Mouse (Mus musculus) ES-Bruce4 (cell line): ENCODE results near the gene Ndel1. TPM values are rescaled to one million over a fixed set of nuclear protein-coding genes. Genes with fewer than 3 reads are reported as not detected.

ENCODE experiments used
- H3K27ac ChIP-seq: 2 replicates; pipeline ENCODE4 v1.5.1; 2012; ENCODE audit warnings: low read length, inconsistent platforms; ENCODE audit not compliant: insufficient read depth
- H3K27me3 ChIP-seq: 2 replicates; pipeline ENCODE4 v1.6.1; 2012; ENCODE audit warnings: mild to moderate bottlenecking, low read length, inconsistent platforms; ENCODE audit not compliant: control insufficient read depth, poor library complexity, insufficient read depth, severe bottlenecking
- H3K36me3 ChIP-seq: 2 replicates; pipeline ENCODE4 v1.6.1; 2012; ENCODE audit warnings: inconsistent platforms, mild to moderate bottlenecking, low read length, moderate library complexity; ENCODE audit not compliant: control insufficient read depth, poor library complexity, insufficient read depth, severe bottlenecking
- H3K4me1 ChIP-seq: one replicate; pipeline ENCODE4 v1.8.1; 2011; ENCODE audit warnings: low read length; ENCODE audit not compliant: control insufficient read depth, insufficient read depth
- H3K4me3 ChIP-seq: 2 replicates; pipeline ENCODE4 v1.5.1; 2011; ENCODE audit warnings: low read depth, mild to moderate bottlenecking, low read length
- H3K9ac ChIP-seq: 2 replicates; pipeline ENCODE4 v1.6.1; 2012; ENCODE audit warnings: low read depth, mild to moderate bottlenecking, inconsistent platforms; ENCODE audit not compliant: poor library complexity, severe bottlenecking
- H3K9me3 ChIP-seq: replicated peaks from 2 replicates; pipeline ENCODE4 v1.6.1; 2012; ENCODE audit warnings: mild to moderate bottlenecking, low read length, inconsistent platforms; ENCODE audit not compliant: control insufficient read depth, poor library complexity, insufficient read depth, severe bottlenecking
- CTCF ChIP-seq: IDR thresholded peaks from one replicate; pipeline ENCODE4 v1.8.1; 2011; ENCODE audit warnings: low read depth, low read length
- EP300 ChIP-seq: IDR thresholded peaks from 2 replicates; pipeline ENCODE4 v1.6.1; 2011; ENCODE audit warnings: low read depth, low read length; ENCODE audit not compliant: insufficient read depth
- POLR2A ChIP-seq: IDR thresholded peaks from one replicate; pipeline ENCODE4 v1.8.1; 2011; ENCODE audit warnings: low read length; ENCODE audit not compliant: insufficient read depth
- polyA plus RNA-seq: library from polyadenylated mRNA; stranded (reverse); fragments of >200 nt; gene quantifications from 2 replicates; pipeline ENCODE4 v1.2.4, GENCODE M21; 2011; ENCODE audit warnings: low read depth; ENCODE audit not compliant: missing spikeins, insufficient read depth, insufficient read length

The Ndel1 gene
- polyA plus RNA-seq, 1 experiment: 71.7 TPM

GRCm38 (mm10) chr11:68862260-68862659, 9.4 kb downstream of the Ndel1 start:
- Histone ChIP-seq H3K27me3 (no peaks in the 10 kb centered on the region), H3K9me3 (no peaks in the 10 kb centered on the region), H3K36me3 (no peaks in the 10 kb centered on the region), H3K27ac (no peak overlapping the region), H3K4me3 (no peak overlapping the region), H3K9ac (no peak overlapping the region), H3K4me1 (no peaks in the 10 kb centered on the region)
- TF ChIP-seq EP300 (no peak), POLR2A (no peak), CTCF (no peak)

DNA sequence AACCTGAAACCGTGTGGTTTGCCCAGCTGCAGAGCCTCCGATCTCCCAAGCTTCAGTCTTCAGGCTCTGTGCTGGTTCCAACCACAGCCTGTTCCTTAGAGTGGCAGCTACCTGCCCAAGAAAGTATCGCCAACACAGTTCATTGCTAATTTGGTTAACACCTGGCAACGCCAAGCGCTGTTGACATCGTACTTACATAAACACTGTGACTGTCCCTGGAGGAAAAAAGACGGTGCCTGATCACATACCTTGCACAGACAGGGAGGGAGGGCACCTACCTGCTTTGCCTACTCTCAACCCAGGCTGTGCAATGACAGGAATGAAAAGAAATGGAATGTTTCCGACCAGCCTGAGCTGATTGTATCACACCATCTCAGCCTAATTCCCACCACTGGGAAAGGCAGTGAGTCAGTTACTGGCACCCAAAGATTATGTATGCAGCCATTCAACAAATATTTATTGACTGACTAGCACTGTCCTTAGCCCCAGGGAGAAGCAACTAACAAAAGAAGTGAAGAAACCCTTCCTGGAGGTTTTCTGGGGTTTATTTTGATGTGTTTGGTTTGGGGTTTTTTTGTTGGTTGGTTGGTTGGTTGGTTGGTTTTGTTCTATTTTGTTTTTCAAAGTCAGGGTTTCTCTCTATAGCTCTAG, 11.6 kb downstream of the Ndel1 start:
- H3K9me3 ChIP-seq: no peaks in the 10 kb centered on the region
- H3K27me3 ChIP-seq: no peaks in the 10 kb centered on the region
- H3K4me3 ChIP-seq: no peak overlapping the region
- H3K9ac ChIP-seq: no peak overlapping the region
- no peak overlapping the region for H3K27ac ChIP-seq
- TF ChIP-seq POLR2A (no peak), EP300 (no peak), CTCF (no peak)
- H3K4me1 ChIP-seq: no peaks in the 10 kb centered on the region
- H3K36me3 ChIP-seq: no peaks in the 10 kb centered on the region

- Histone ChIP-seq H3K27me3 (no peaks in the 10 kb centered on the region), H3K9me3 (no peaks in the 10 kb centered on the region), H3K4me3 (no peak overlapping the region), H3K4me1 (no peaks in the 10 kb centered on the region), H3K9ac (no peak overlapping the region), H3K36me3 (no peaks in the 10 kb centered on the region), H3K27ac (no peak overlapping the region)
- TF ChIP-seq EP300: no peak
Measured at GRCm38 (mm10) chr11:68857329-68857728, 14.3 kb downstream of the Ndel1 start.

DNA sequence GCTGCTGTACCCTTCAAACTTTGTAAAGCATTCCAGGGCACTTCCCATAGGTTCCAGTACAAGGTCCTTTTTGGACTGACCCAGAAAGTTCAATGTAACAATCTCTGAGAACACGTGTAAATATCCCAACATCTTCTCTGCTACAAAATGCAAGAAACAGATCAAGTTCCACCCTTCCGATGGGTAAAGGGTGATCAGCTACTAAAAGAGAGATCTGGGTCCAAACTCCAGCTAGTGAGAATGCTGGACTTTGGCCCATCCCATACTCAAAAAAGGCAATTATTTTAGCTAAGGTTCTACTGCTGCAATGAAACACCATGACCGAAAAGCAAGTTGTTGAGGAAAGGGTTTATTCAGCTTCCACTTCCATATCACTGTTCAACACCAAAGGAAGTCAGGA, 17.0 kb downstream of the Ndel1 start:
- Histone ChIP-seq H3K27ac (no peak overlapping the region), H3K27me3 (no peaks in the 10 kb centered on the region), H3K9ac (no peak overlapping the region), H3K4me3 (no peak overlapping the region), H3K9me3 (no peaks in the 10 kb centered on the region), H3K36me3 (no peaks in the 10 kb centered on the region), H3K4me1 (no peaks in the 10 kb centered on the region)
- TF ChIP-seq EP300: no peak
- TF ChIP-seq POLR2A: no peak
- TF ChIP-seq CTCF: no peak

DNA sequence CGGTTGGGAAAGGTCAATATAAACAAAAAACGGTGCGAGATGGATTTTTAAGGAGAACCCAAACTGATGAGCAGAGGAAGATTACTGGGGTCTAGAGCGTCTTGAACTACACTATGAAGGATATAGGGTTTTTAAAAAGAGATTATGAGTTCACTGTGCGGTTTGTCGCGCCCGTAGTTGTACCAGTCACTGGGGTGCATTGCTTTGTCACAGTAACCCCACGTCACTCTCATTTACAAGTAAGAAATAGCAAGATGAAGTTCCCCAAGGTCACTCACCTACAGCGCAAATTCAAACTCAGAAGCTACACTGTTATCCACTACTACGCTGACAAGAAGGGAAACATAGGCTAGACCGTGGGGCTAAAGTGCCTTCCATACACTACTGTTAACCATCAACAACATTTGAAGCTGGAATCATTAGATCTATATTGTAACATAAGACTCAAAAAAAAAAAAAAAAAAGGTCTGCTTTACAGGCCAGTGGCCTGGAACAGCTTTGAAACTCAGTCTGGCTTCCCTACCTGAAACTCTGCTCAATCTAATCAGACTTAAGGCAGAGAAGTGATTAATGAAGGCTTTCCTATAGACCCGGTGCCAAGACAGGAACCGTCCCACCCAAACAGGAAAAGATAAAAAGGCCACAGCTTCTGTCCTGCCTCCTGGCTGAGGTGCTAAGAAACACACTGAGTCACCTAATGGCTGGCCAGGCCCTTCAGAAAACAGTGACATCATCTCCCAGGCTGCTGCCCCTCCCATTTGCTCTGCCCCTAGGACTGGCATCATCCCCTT, 17.9 kb downstream of the Ndel1 start:
- no peaks in the 10 kb centered on the region for H3K27me3 ChIP-seq
- H3K36me3 ChIP-seq: no peaks in the 10 kb centered on the region
- TF ChIP-seq EP300: no peak
- TF ChIP-seq POLR2A: no peak
- TF ChIP-seq CTCF: no peak
- H3K9ac ChIP-seq: peak overlapping the region; percentile 69
- peak overlapping the region; percentile 35 for H3K4me3 ChIP-seq
- 0 out of 2 replicates have a peak overlapping the region, but pooled peaks have one; percentile 6 for H3K27ac ChIP-seq
- no peaks in the 10 kb centered on the region for H3K4me1 ChIP-seq
- no peaks in the 10 kb centered on the region for H3K9me3 ChIP-seq

GRCm38 (mm10) chr11:68852932-68853409, 18.7 kb downstream of the Ndel1 start:
- Histone ChIP-seq H3K4me1 (no peaks in the 10 kb centered on the region), H3K36me3 (no peaks in the 10 kb centered on the region), H3K27me3 (no peaks in the 10 kb centered on the region), H3K9ac (peak overlapping the region; percentile 88), H3K4me3 (peak overlapping the region; percentile 78), H3K9me3 (no peaks in the 10 kb centered on the region), H3K27ac (peak overlapping the region; percentile 25; the same call in 1 of the 2 replicates)
- TF ChIP-seq CTCF (no peak), EP300 (0 out of 2 replicates have a peak, but pooled peaks have one; percentile 22), POLR2A (peak; percentile 58)
